Mouse (Mus musculus) stomach, postnatal 0 days (tissue): Measurements from ENCODE around the gene Trpv2. TPM values are rescaled to one million over a fixed set of nuclear protein-coding genes. Genes with fewer than 3 reads are reported as not detected.

Source experiments
- ATAC-seq: fragments of 200-750 bp; cut with Nextera tagmentation; 2 replicates; pipeline ENCODE4 v1.8.0; 2017; ENCODE audit not compliant: low FRiP score, low TSS enrichment
- DNase-seq: peaks from one replicate; pipeline ENCODE4 v3.0.0-alpha.2; 2016; ENCODE audit warnings: low spot score
- H3K27ac ChIP-seq: fragments of 300-500 bp; sonication (generic); replicated peaks from 2 replicates; pipeline ENCODE4 v1.5.1; 2014; ENCODE audit warnings: mild to moderate bottlenecking, control low read depth
- H3K27me3 ChIP-seq: fragments of 300-500 bp; sonication (generic); 2 replicates; pipeline ENCODE4 v1.6.1; 2014; ENCODE audit warnings: low read length; ENCODE audit not compliant: control insufficient read depth, insufficient read depth
- H3K36me3 ChIP-seq: fragments of 300-500 bp; sonication (generic); 2 replicates; pipeline ENCODE4 v1.6.1; 2014; ENCODE audit warnings: low read length, mixed read lengths; ENCODE audit not compliant: control insufficient read depth, insufficient read depth
- H3K4me1 ChIP-seq: fragments of 300-500 bp; sonication (generic); replicated peaks from 2 replicates; pipeline ENCODE4 v1.6.1; 2014; ENCODE audit warnings: antibody characterized with exemption; ENCODE audit not compliant: control insufficient read depth, insufficient read depth
- H3K4me2 ChIP-seq: fragments of 300-500 bp; sonication (generic); replicated peaks from 2 replicates; pipeline ENCODE4 v1.6.1; 2014; ENCODE audit warnings: low read depth, mild to moderate bottlenecking, control low read depth, moderate library complexity
- H3K4me3 ChIP-seq: fragments of 300-500 bp; sonication (generic); 2 replicates; pipeline ENCODE4 v1.5.1; 2014; ENCODE audit warnings: low read depth, low read length, control low read depth
- H3K9ac ChIP-seq: fragments of 300-500 bp; sonication (generic); 2 replicates; pipeline ENCODE4 v1.6.1; 2014; ENCODE audit warnings: mild to moderate bottlenecking, low read length, control low read depth, mixed read lengths
- H3K9me3 ChIP-seq: fragments of 300-500 bp; sonication (generic); 2 replicates; pipeline ENCODE4 v1.6.1; 2016; ENCODE audit warnings: low read length; ENCODE audit not compliant: control insufficient read depth
- CTCF ChIP-seq: IDR thresholded peaks from 2 replicates; pipeline ENCODE4 v1.5.1; 2016; ENCODE audit warnings: antibody characterized with exemption, low read depth, mild to moderate bottlenecking, moderate library complexity
- EP300 ChIP-seq: optimal IDR thresholded peaks from 2 replicates; pipeline ENCODE3; 2016; ENCODE audit warnings: antibody characterized with exemption
- WGBS: fragments of 180-500 bp; shearing (Covaris S2); extraction: QIAGEN DNeasy Blood & Tissue Kit; methylation state at CpG from one replicate; pipeline ENCODE4 v1.1.7; 2014; 5-methylcytosine and 5-hydroxymethylcytosine counted together
- polyA plus RNA-seq: library from polyadenylated mRNA; unstranded; fragments of >200 nt; fragmentation: Nextera tagmentation; extraction: Ambion mirVana; gene quantifications from 2 replicates; pipeline ENCODE4 v1.2.1, GENCODE M21; 2015

Trpv2 gene
- polyA plus RNA-seq, 1 experiment from 2014 or later, result 11.0 TPM

DNA sequence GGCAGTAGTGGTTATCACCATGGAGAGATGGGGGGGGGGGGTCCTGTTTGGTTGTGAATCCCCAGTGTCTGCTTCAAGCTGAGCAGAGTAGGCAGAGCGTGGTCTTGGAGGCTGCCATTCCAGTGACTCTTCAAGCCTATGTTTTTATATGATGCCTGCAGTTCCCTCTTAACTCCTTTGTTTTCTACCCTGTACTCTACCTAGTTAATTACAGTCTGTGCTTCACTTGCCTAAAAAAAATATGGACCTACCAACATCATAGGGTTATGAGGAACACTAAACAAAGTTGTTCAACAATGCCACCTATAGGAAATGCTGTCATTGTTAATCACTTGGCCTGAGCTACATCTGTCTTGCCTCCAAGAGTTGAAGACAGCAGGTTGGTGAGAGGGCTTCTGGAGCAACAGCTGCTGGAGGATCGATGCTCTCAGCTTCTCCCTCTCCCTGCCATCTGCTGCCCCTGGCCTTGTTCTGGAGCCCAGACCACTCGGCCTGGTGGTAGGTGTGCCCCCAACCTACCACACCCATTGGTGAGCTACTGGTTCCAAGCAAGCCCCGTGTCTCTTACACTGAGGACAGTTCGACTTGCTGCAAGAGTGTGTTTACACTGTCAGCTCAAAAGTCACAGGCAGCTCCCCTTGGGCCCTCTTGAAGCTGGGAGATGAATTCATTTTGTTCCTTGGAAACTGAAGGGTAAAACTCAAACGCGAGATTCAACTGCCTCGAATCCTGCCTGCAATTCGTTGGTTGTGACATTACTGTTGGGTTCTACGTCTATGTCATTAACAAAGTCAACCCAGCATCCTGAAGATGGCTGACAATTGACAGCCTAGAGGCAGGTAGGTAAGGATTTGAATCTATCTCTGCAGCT is 32.2 kb downstream of the Trpv2 start:
- H3K4me1 ChIP-seq, result no peaks in the 10 kb centered on the region; the same call in 1 of the 2 replicates
- no peak for TF ChIP-seq EP300
- TF ChIP-seq CTCF, result peak; percentile 20; the same call in 1 of the 2 replicates
- H3K9ac ChIP-seq, result no peak overlapping the region
- H3K36me3 ChIP-seq, result peaks cover 19% of the 10 kb centered on the region; the same call in 1 of the 2 replicates
- H3K27me3 ChIP-seq, result no peaks in the 10 kb centered on the region
- H3K4me3 ChIP-seq, result no peak overlapping the region
- 40% methylated on average over 10 of the region's 10 CpGs for WGBS
- no peak for DNase-seq
- peak overlapping the region; percentile 35; the same call in 1 of the 2 replicates for H3K27ac ChIP-seq
- H3K9me3 ChIP-seq, result no peaks in the 10 kb centered on the region
- no peak for ATAC-seq
- no peak overlapping the region for H3K4me2 ChIP-seq

DNA sequence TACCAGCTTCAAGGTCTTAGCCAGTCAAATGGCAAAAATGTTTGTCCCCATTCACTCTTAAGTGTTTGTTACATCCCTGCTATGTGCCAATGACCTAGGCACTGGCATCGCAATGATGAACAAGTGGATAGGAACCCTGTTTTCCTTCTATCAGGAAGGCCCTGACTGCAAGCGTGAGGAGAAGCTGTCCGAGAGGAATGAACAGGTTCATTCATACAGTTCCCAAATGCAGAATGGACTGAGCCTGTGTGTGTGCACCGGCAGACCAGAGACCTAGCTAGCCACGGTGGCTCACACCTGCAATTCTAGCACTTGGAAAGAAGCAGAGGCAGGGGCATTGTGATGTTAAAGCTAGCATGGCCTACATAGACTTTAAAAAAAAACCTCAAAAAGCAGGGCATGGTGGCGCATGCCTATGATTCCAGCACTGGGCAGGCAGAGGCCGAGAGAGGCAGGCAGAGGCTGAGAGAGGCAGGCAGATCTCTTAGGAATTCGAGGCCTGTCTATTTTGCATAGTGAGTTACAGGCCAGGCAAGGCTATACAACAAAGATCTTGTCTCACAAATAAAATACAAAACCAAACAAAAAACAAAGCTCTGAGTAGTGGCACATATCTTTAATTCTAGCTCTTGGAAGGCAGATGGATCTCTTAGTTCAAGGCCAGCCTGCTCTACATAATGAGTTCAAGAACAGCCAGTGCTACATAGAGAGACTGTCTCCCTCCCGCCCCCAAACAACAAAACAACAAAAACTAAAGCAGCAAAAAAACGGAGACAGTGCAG is 33.1 kb downstream of the Trpv2 start:
- no peak for ATAC-seq
- H3K4me2 ChIP-seq, result no peak overlapping the region
- no peaks in the 10 kb centered on the region for H3K9me3 ChIP-seq
- no peak for DNase-seq
- TF ChIP-seq EP300 (no peak), CTCF (no peak)
- peaks cover 22% of the 10 kb centered on the region; the same call in 1 of the 2 replicates for H3K36me3 ChIP-seq
- H3K4me3 ChIP-seq, result no peak overlapping the region
- H3K27ac ChIP-seq, result no peak overlapping the region
- H3K4me1 ChIP-seq, result no peaks in the 10 kb centered on the region; the same call in 1 of the 2 replicates
- H3K9ac ChIP-seq, result no peak overlapping the region
- 59% methylated on average over 10 of the region's 10 CpGs for WGBS
- no peaks in the 10 kb centered on the region for H3K27me3 ChIP-seq

DNA sequence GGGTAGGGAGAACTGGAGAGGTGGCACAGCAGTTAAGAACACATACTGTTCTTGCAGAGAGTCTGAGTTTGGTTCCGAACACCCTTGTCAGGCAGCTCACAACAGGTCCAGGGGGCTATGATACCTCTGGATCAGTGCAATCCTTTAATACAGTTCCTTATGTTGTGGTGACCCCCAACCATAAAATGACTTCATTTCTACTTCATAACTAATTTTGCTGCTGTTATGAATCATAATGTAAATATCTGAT is 33.6 kb downstream of the Trpv2 start:
- DNase-seq, result no peak
- H3K4me3 ChIP-seq, result no peak overlapping the region
- H3K36me3 ChIP-seq, result peaks cover 22% of the 10 kb centered on the region; the same call in 1 of the 2 replicates
- no peak overlapping the region for H3K27ac ChIP-seq
- no peak for ATAC-seq
- H3K4me1 ChIP-seq, result no peaks in the 10 kb centered on the region; the same call in 1 of the 2 replicates
- TF ChIP-seq EP300, result no peak
- no peak for TF ChIP-seq CTCF
- no peaks in the 10 kb centered on the region for H3K27me3 ChIP-seq
- WGBS, result 100% methylated on average over 1 of the region's 1 CpGs
- H3K9ac ChIP-seq, result no peak overlapping the region
- no peak overlapping the region for H3K4me2 ChIP-seq
- no peaks in the 10 kb centered on the region for H3K9me3 ChIP-seq

GRCm38 (mm10) chr11:62608826-62609675 is 34.8 kb downstream of the Trpv2 start:
- 75% methylated on average over 10 of the region's 10 CpGs for WGBS
- DNase-seq (no peak), ATAC-seq (no peak)
- Histone ChIP-seq H3K4me1 (no peaks in the 10 kb centered on the region; the same call in 1 of the 2 replicates), H3K4me3 (no peak overlapping the region), H3K27ac (no peak overlapping the region), H3K36me3 (peaks cover 22% of the 10 kb centered on the region; the same call in 1 of the 2 replicates), H3K9ac (no peak overlapping the region), H3K4me2 (no peak overlapping the region), H3K9me3 (no peaks in the 10 kb centered on the region), H3K27me3 (no peaks in the 10 kb centered on the region)
- TF ChIP-seq EP300 (no peak), CTCF (no peak)

GRCm38 (mm10) chr11:62610304-62610703 is 36.0 kb downstream of the Trpv2 start:
- Histone ChIP-seq H3K4me3 (no peak overlapping the region), H3K4me1 (no peaks in the 10 kb centered on the region), H3K9me3 (no peaks in the 10 kb centered on the region), H3K36me3 (peaks cover 17% of the 10 kb centered on the region; the same call in 1 of the 2 replicates), H3K4me2 (no peak overlapping the region), H3K9ac (no peak overlapping the region), H3K27me3 (no peaks in the 10 kb centered on the region), H3K27ac (no peak overlapping the region)
- DNase-seq (no peak), ATAC-seq (no peak)
- 71% methylated on average over 6 of the region's 6 CpGs for WGBS
- TF ChIP-seq EP300 (no peak), CTCF (no peak)
